Mouse (Mus musculus) mouse trophoblast stem cell (cell line): Measurements from ENCODE around the gene Gm9736.
"Not testable (repeated sequence)": the region's sequence is repeated elsewhere in the genome, so short reads cannot be mapped to it uniquely, and the experiment has no call there.

Experiments
- in situ Hi-C, 2 experiments: fragments of 300-500 bp; cut with MseI, MboI; formaldehyde crosslinking; loops; 2 replicates in 1 of 2; 3 replicates in 1 of 2; pipeline ENCODE4 v1.15.1; 2025

The Gm9736 gene

GRCm38 (mm10) chr10:77751254-77751653, at the start of gene Gm9736:
Gene Gm9736, minus strand, starts transcription at chr10:77751354.
- in situ Hi-C loops: not testable (repeated sequence)

GRCm38 (mm10) chr10:77798921-77799508, 47.9 kb upstream of the Gm9736 start, which contains the start of gene Gm19668:
Gene Gm19668, minus strand, starts transcription at chr10:77799133.
- in situ Hi-C loops: no loop called here

GRCm38 (mm10) chr10:77798164-77798920, 47.2 kb upstream of the Gm9736 start:
- in situ Hi-C loops: not testable (repeated sequence)

- in situ Hi-C loops: no loop called here
Measured at GRCm38 (mm10) chr10:77797677-77798076, 46.5 kb upstream of the Gm9736 start.

GRCm38 (mm10) chr10:77794976-77795375, 43.8 kb upstream of the Gm9736 start, which contains the start of gene Gm9639:
Gene Gm9639, minus strand, starts transcription at chr10:77795076.
- in situ Hi-C loops: no loop called here

- in situ Hi-C loops: no loop called here
Measured at GRCm38 (mm10) chr10:77788621-77789020, 37.5 kb upstream of the Gm9736 start.

- in situ Hi-C loops: not testable (repeated sequence)
Measured at GRCm38 (mm10) chr10:77787876-77788275, 36.7 kb upstream of the Gm9736 start, which contains the start of gene Gm7137. Gene Gm7137, minus strand, starts transcription at chr10:77788200.

GRCm38 (mm10) chr10:77783396-77783795, 32.2 kb upstream of the Gm9736 start:
- in situ Hi-C loops: not testable (repeated sequence)

- in situ Hi-C loops: not testable (repeated sequence)
Measured at GRCm38 (mm10) chr10:77782442-77782841, 31.3 kb upstream of the Gm9736 start, which contains the start of gene Gm3250. Gene Gm3250, minus strand, starts transcription at chr10:77782542.

GRCm38 (mm10) chr10:77776844-77777243, 25.7 kb upstream of the Gm9736 start, which contains the start of gene Gm7138:
Gene Gm7138, minus strand, starts transcription at chr10:77776944.
- in situ Hi-C loops: not testable (repeated sequence)

GRCm38 (mm10) chr10:77772142-77772541, 21.0 kb upstream of the Gm9736 start:
- in situ Hi-C loops: not testable (repeated sequence)

- in situ Hi-C loops: not testable (repeated sequence)
Measured at GRCm38 (mm10) chr10:77771225-77771624, 20.1 kb upstream of the Gm9736 start, which contains the start of gene Gm3238. Gene Gm3238, minus strand, starts transcription at chr10:77771325.

- in situ Hi-C loops: no loop called here
Measured at GRCm38 (mm10) chr10:77769727-77770126, 18.6 kb upstream of the Gm9736 start.

GRCm38 (mm10) chr10:77759582-77759981, 8.4 kb upstream of the Gm9736 start, which contains the start of gene Gm3233:
Gene Gm3233, minus strand, starts transcription at chr10:77759682.
- in situ Hi-C loops: not testable (repeated sequence)

- in situ Hi-C loops: no loop called here
Measured at GRCm38 (mm10) chr10:77753448-77753847, 2.3 kb upstream of the Gm9736 start.

- in situ Hi-C loops: not testable (repeated sequence)
Measured at GRCm38 (mm10) chr10:77752312-77752711, 1.2 kb upstream of the Gm9736 start.

GRCm38 (mm10) chr10:77750686-77751085, 468 bp downstream of the Gm9736 start:
- in situ Hi-C loops: not testable (repeated sequence)

- in situ Hi-C loops: not testable (repeated sequence)
Measured at GRCm38 (mm10) chr10:77741924-77742688, 9.0 kb downstream of the Gm9736 start, which contains the start of gene Gm18596. Gene Gm18596, minus strand, starts transcription at chr10:77742638.

- in situ Hi-C loops: no loop called here
Measured at GRCm38 (mm10) chr10:77738929-77739328, 12.2 kb downstream of the Gm9736 start.

- in situ Hi-C loops: no loop called here
Measured at GRCm38 (mm10) chr10:77735928-77736327, 15.2 kb downstream of the Gm9736 start.

GRCm38 (mm10) chr10:77729241-77729640, 21.9 kb downstream of the Gm9736 start:
- in situ Hi-C loops: no loop called here

- in situ Hi-C loops: no loop called here
Measured at GRCm38 (mm10) chr10:77728280-77728679, 22.9 kb downstream of the Gm9736 start.
